Mouse (Mus musculus) small intestine, adult 2 months (tissue): ENCODE data around the gene Phf20. TPM values are rescaled to one million over a fixed set of nuclear protein-coding genes. Genes with fewer than 3 reads are reported as not detected.

Source experiments
- H3K27ac ChIP-seq: fragments of 200-500 bp; 2 replicates; pipeline ENCODE4 v1.5.1; 2012; ENCODE audit warnings: low read depth, low read length, control low read depth, inconsistent platforms; ENCODE audit not compliant: insufficient read depth
- H3K27me3 ChIP-seq: fragments of 200-500 bp; 2 replicates; pipeline ENCODE4 v1.6.1; 2012; ENCODE audit warnings: mild to moderate bottlenecking, moderate library complexity, low read length, inconsistent platforms; ENCODE audit not compliant: control insufficient read depth, insufficient read depth
- H3K36me3 ChIP-seq: fragments of 200-500 bp; 2 replicates; pipeline ENCODE4 v1.6.1; 2012; ENCODE audit warnings: mild to moderate bottlenecking, low read length, control low read depth, inconsistent platforms; ENCODE audit not compliant: control insufficient read depth, insufficient read depth
- H3K4me1 ChIP-seq: fragments of 200-500 bp; 2 replicates; pipeline ENCODE4 v1.6.1; 2012; ENCODE audit warnings: low read length, inconsistent platforms, mixed read lengths; ENCODE audit not compliant: control insufficient read depth, insufficient read depth, insufficient read length
- H3K4me3 ChIP-seq: fragments of 200-500 bp; 2 replicates; pipeline ENCODE4 v1.5.1; 2012; ENCODE audit warnings: low read depth, mild to moderate bottlenecking, control low read depth, inconsistent platforms, low read length, moderate library complexity
- CTCF ChIP-seq: fragments of 200-500 bp; IDR thresholded peaks from 2 replicates; pipeline ENCODE4 v1.5.1; 2012; ENCODE audit warnings: low read depth, mild to moderate bottlenecking, control low read depth, inconsistent platforms, low read length, moderate library complexity, mixed read lengths; ENCODE audit not compliant: insufficient replicate concordance, insufficient read length; ENCODE audit errors: extremely low read depth
- POLR2A ChIP-seq: fragments of 200-500 bp; IDR thresholded peaks from 2 replicates; pipeline ENCODE4 v1.6.1; 2012; ENCODE audit warnings: low read depth, mild to moderate bottlenecking, control low read depth, inconsistent platforms, low read length, moderate library complexity
- WGBS: fragments of 180-500 bp; shearing (Covaris S2); methylation state at CpG from one replicate; pipeline ENCODE4 v1.1.7; 2018; 5-methylcytosine and 5-hydroxymethylcytosine counted together
- polyA plus RNA-seq: library from polyadenylated mRNA; depleted of rRNA; stranded (reverse); fragments of >200 nt; gene quantifications from 2 replicates; pipeline ENCODE4 v1.2.3, GENCODE M21; 2012

The Phf20 gene
- polyA plus RNA-seq, 1 experiment, result 7.1 TPM

DNA sequence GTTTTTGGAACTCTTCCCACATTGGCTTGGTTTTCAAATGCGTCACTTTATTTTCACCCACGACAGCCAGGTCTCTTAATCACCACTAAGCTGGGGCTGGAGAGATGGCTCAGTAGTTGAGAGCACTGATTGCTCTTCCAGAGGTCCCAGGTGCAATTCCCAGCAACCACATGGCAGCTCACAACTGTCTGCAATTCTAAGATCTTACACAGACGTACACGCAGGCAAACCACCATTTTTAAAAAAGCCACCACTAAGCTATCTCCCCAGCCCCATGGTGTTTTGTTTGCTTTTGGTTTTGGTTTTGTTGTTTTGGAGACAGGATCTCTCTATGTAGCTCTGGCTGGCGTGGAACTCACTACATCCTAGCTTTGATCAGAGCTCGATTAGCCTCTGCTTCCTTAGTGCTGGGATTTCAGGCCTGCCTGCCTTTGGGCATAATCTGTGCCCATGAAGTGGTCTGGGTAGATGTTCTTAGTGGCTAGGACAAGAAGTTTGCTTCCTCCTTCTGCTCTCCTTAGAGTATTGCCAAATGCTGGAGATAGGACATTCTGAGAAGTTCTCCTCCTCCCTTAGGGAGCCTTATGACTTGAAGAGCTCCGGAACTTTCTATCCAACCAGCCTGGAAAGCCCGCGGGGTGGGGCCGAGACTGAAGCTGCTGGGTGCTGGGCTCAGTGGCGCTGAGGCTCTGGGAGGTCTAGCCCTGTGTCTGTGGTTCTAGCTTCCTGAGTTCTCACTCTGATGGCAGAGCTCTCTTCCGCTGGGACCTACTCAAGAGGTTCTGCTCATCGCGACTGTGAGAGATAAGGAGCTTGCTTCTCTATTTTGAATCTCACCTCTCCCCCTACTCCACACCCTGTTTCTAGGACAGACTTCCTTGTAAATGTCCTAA is 6.0 kb upstream of the Phf20 start:
- TF ChIP-seq POLR2A (0 out of 2 replicates have a peak, but pooled peaks have one; percentile 32), CTCF (no peak)
- WGBS, result 66% methylated on average over 14 of the region's 14 CpGs
- H3K4me1 ChIP-seq, result peaks cover 3% of the 10 kb centered on the region; the same call in 1 of the 2 replicates
- H3K27ac ChIP-seq, result peak overlapping the region; percentile 93
- no peaks in the 10 kb centered on the region for H3K27me3 ChIP-seq
- H3K4me3 ChIP-seq, result peak overlapping the region; percentile 17; the same call in 1 of the 2 replicates
- H3K36me3 ChIP-seq, result no peaks in the 10 kb centered on the region

GRCm38 (mm10) chr2:156191540-156191939 is 4.7 kb upstream of the Phf20 start:
- Histone ChIP-seq H3K36me3 (no peaks in the 10 kb centered on the region), H3K4me3 (no peak overlapping the region), H3K27me3 (no peaks in the 10 kb centered on the region), H3K4me1 (peaks cover 3% of the 10 kb centered on the region; the same call in 1 of the 2 replicates), H3K27ac (no peak overlapping the region)
- no peak for TF ChIP-seq POLR2A
- TF ChIP-seq CTCF, result no peak
- WGBS, result 93% methylated on average over 2 of the region's 2 CpGs

GRCm38 (mm10) chr2:156192068-156192467 is 4.2 kb upstream of the Phf20 start:
- no peak for TF ChIP-seq POLR2A
- no peak for TF ChIP-seq CTCF
- H3K27me3 ChIP-seq, result no peaks in the 10 kb centered on the region
- H3K27ac ChIP-seq, result no peak overlapping the region
- H3K36me3 ChIP-seq, result no peaks in the 10 kb centered on the region
- peaks cover 3% of the 10 kb centered on the region; the same call in 1 of the 2 replicates for H3K4me1 ChIP-seq
- no peak overlapping the region for H3K4me3 ChIP-seq
- 89% methylated on average over 2 of the region's 2 CpGs for WGBS

DNA sequence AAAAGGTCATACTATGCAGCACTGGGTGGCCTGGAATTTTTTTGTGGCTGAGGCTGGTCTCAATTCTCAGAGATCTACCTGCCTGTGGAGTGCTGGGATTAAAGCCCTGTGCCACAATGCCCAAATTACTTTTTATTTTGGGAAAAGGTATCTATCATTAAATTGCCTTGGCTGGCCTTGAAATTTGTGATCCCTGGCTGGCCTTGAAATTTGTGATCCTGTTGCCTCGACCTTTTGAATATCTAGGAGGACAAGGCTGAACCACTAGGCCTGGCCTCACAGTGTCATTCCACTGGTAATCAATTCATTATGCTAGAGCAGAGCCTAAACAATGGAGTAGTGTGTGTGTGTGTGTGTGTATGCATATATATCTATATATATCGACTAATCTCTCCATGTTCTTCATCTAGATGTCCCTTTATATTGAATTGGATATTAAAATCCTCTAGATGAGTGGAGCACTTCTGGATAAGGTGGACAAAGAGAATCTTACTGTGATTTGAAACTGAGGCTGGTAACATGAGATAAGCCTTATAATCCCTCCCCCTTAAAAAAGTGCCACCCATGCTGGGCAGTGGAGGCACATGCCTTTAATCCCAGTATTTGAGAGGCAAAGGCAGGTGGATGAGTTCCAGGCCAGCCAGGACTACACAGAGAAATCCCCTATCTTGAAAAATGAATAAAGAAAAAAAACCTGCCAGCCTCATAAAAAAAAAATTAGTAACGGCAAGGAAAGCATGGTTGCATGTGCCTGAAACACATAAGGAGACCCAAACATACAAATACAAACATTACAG is 3.0 kb upstream of the Phf20 start:
- no peaks in the 10 kb centered on the region for H3K27me3 ChIP-seq
- 85% methylated on average over 3 of the region's 3 CpGs for WGBS
- peaks cover 3% of the 10 kb centered on the region; the same call in 1 of the 2 replicates for H3K4me1 ChIP-seq
- no peak overlapping the region for H3K4me3 ChIP-seq
- TF ChIP-seq CTCF (no peak), POLR2A (no peak)
- H3K36me3 ChIP-seq, result no peaks in the 10 kb centered on the region
- no peak overlapping the region for H3K27ac ChIP-seq

DNA sequence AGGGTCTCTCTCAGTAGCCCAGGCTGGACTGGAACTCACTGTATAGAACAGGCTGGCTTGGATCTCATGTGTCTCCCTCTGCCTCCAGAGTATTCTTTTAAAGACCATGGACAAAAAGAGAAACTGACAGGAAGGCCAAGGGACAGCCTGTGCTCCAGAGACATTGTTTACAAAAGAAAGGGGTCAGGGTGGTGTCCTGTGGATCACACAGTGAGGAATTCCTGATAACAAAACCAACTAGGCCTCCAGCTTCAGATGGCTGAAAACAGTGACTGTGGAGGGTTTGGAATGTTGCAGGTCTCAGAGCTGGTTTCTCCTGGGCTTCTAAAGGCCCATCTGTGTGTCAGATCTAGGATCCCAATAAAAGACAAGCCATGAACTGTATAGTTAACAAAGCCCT is 1.7 kb upstream of the Phf20 start:
- Histone ChIP-seq H3K4me3 (no peak overlapping the region), H3K4me1 (peaks cover 3% of the 10 kb centered on the region; the same call in 1 of the 2 replicates), H3K27me3 (no peaks in the 10 kb centered on the region), H3K27ac (no peak overlapping the region), H3K36me3 (no peaks in the 10 kb centered on the region)
- TF ChIP-seq POLR2A (no peak), CTCF (no peak)

GRCm38 (mm10) chr2:156197129-156197911 is 1.1 kb downstream of the Phf20 start:
- no peaks in the 10 kb centered on the region; the same call in 1 of the 2 replicates for H3K4me1 ChIP-seq
- 10% methylated on average over 17 of the region's 17 CpGs for WGBS
- peak overlapping the region; percentile 76 for H3K4me3 ChIP-seq
- peak overlapping the region; percentile 19; the same call in 1 of the 2 replicates for H3K27ac ChIP-seq
- TF ChIP-seq POLR2A (no peak), CTCF (no peak)
- H3K36me3 ChIP-seq, result no peaks in the 10 kb centered on the region
- H3K27me3 ChIP-seq, result no peaks in the 10 kb centered on the region
